Mouse (Mus musculus) limb, embryonic 10.5 days (tissue): ENCODE measurements at regions not wholly inside any gene's neighbourhood (a gene's known extent, or its start where the extent isn't known, plus 50 kb on each side); places are given as distances from the start of the nearest gene placed in this dataset.

ENCODE experiments used
- DNase-seq: peaks from one replicate; pipeline ENCODE4 v3.0.0-alpha.2; 2017; ENCODE audit warnings: low spot score
- H3K27ac ChIP-seq: fragments of 300-500 bp; sonication (generic); 2 replicates; pipeline ENCODE4 v1.5.1; 2016; ENCODE audit warnings: mild to moderate bottlenecking
- H3K27me3 ChIP-seq: fragments of 300-500 bp; sonication (generic); 2 replicates; pipeline ENCODE4 v1.6.1; 2016; ENCODE audit warnings: low read depth, mild to moderate bottlenecking; ENCODE audit not compliant: poor library complexity, severe bottlenecking
- H3K36me3 ChIP-seq: fragments of 300-500 bp; sonication (generic); 2 replicates; pipeline ENCODE4 v1.6.1; 2016; ENCODE audit warnings: mild to moderate bottlenecking, moderate library complexity
- H3K4me1 ChIP-seq: fragments of 300-500 bp; sonication (generic); 2 replicates; pipeline ENCODE4 v1.6.1; 2016
- H3K4me3 ChIP-seq: fragments of 300-500 bp; sonication (generic); 2 replicates; pipeline ENCODE4 v1.5.1; 2016; ENCODE audit warnings: mild to moderate bottlenecking, moderate library complexity
- H3K9me3 ChIP-seq: fragments of 300-500 bp; sonication (generic); replicated peaks from 2 replicates; pipeline ENCODE4 v1.6.1; 2016; ENCODE audit warnings: mild to moderate bottlenecking
- WGBS: fragments of 180-500 bp; shearing (Covaris S2); methylation state at CpG from one replicate; pipeline ENCODE4 v1.1.7; 2016; 5-methylcytosine and 5-hydroxymethylcytosine counted together

DNA sequence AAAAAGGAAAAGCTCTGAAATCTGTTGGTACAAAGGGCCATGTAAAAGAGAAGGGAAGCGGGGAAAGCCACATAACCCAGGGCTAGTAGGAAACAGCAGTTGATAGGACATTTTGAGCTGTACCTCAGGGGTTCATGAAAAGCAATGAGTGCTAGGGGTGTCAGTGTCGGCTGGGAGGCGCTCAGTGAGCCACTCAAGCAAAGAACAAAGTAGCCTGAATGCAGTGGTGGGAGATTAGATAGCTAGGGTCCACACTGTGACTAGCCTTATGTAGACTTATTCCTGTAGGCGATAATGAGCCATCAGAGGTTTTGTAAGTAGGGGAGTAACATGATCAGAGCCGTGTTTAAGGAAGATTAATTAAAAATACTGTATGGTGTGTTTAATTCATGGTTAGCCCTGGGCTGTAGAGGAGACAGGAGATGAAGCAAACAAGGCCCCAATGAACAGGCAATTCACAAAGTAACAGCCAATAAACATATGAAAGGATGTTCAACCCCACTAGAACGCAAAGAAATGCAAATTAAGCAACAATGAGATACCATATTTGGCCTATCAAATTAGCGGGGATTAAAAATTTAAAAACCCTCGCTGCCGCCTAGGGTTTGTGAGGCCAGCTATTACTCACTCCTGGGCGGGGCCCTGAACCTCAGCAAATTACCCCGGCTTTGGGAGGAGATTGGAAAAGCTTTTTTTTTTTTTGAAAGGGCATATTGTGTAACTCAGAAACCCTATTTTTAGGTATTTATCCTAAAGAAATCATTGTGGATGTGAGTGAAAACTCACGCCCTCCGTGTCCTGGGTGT is 85.1 kb upstream of the Pja1 start:
- no peak for DNase-seq
- WGBS: 45% methylated on average over 13 of the region's 13 CpGs
- Histone ChIP-seq H3K9me3 (no peaks in the 10 kb centered on the region), H3K27me3 (peaks cover 99% of the 10 kb centered on the region), H3K4me1 (peaks cover 43% of the 10 kb centered on the region), H3K36me3 (no peaks in the 10 kb centered on the region), H3K4me3 (no peak overlapping the region), H3K27ac (no peak overlapping the region)

DNA sequence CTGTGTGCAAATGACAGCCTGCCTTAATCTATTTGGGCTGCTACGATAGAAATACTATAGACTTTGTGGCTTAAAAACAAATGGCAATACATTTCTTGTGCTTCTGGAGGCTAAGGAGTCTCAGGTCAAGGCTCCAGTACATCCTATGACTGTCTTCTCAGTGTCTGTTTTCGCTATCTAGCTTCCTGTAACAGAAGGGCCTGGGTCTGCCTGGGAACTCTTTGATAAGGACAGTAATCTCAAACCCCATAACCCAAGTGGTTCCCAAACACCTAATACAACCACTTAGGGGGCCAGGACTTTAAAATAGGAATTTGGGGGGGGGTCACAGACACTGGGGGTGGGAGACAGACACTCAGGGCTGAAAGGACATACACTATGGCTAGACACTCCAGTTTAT is 81.7 kb upstream of the Pja1 start:
- Histone ChIP-seq H3K36me3 (no peaks in the 10 kb centered on the region), H3K27me3 (peaks cover 99% of the 10 kb centered on the region), H3K4me3 (no peak overlapping the region), H3K27ac (no peak overlapping the region), H3K9me3 (no peaks in the 10 kb centered on the region), H3K4me1 (peaks cover 71% of the 10 kb centered on the region)
- 85% methylated on average over 2 of the region's 2 CpGs for WGBS
- no peak for DNase-seq

DNA sequence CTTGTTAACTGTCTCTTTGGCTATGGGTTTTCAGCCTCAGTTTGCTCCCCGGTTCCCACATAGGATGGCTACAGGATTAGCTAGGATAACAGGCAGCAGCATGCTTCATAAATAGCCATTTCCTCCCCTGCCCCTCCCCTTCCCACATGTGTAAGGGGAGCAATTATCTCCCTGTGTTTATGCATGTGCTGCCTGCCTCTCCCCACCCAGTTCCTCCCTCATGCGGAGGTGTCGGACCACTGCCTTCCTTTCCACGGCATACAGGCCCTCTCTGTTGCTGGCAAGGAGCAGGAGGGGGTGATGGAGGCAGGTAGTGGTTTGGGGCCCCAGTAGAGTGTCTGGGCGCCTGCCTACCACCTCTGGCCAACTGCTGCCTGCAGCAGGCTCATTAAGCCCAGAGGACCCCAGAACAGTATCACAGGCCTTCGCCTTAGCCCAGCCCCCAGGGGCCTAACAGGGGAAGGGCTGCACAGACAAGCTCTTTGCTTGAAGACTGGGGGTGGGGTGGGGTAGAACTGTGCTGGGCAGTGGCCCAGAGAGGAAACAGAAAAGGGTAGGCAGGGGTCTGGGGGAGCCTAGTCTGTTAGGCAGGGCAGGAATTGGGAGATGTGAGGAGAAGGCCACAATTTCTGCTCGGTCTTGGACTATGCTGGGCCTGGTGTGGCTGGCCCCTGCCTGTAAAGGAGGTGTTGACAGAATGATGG is 79.1 kb upstream of the Pja1 start:
- H3K27me3 ChIP-seq: peaks cover 100% of the 10 kb centered on the region

DNA sequence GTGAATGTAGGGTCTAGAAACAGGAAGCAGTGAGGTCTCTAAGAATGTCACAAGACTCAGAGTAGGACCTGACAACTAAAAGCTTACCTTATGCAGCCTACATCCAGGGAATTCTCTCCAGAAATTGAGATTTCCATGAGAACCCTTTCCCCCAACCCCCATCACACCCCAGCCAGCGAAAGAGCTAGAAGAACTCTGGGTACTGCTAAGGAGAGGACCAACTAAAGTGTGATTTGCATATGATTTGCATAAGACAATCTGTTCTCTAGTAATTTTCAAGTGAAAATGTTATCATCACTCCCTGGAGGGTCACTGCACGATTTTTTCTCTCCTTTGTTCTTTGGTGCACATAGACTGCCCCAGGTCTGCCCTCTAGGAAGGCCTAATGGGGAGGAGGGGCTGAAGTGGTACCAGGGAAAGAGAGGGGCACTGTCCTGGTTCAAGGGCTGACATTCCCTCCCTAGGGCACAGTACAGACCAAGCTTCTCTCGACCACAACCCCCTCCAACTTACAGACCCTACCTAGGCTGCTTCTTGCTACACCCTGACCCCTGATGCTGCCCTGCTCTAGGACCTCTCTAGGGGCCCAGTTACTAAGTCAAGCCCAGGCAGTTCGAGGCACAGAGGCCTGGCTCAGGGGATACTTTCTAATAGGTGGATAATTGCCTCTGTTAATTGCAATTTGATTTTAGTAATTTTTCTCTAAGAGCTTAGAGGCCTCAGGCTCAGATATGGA is 77.4 kb upstream of the Pja1 start:
- no peak for DNase-seq
- H3K4me3 ChIP-seq: no peak overlapping the region
- H3K27ac ChIP-seq: peak overlapping the region; percentile 85
- no peaks in the 10 kb centered on the region for H3K36me3 ChIP-seq
- WGBS: 68% methylated on average over 4 of the region's 4 CpGs
- H3K27me3 ChIP-seq: peaks cover 100% of the 10 kb centered on the region
- no peaks in the 10 kb centered on the region for H3K9me3 ChIP-seq
- H3K4me1 ChIP-seq: peaks cover 47% of the 10 kb centered on the region

More for the DNA sequence above, 79.1 kb upstream of the Pja1 start:
- no peaks in the 10 kb centered on the region for H3K9me3 ChIP-seq
- DNase-seq: peak; percentile 78
- no peak overlapping the region for H3K4me3 ChIP-seq
- peak overlapping the region; percentile 85 for H3K27ac ChIP-seq
- H3K36me3 ChIP-seq: no peaks in the 10 kb centered on the region
- 24% methylated on average over 7 of the region's 7 CpGs for WGBS
- peaks cover 53% of the 10 kb centered on the region for H3K4me1 ChIP-seq

DNA sequence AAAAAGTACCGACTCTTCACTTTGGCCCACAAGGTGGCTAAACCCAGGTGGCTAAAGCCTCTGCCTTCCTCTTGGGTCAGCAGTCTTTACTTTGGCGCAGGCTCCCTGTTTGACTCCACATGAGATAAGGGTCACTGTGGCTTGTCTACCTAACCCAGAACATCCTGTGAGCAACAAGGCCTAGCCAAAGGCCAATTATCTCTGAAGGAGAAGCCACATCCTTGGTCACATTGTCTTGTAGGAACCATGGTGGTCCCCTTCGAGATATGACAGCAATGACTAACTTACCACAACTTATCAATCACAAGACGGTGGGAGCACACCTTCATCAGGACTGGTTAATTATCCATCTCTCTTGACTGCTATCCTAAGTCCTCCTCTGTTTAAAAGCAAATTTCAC is 73.3 kb upstream of the Pja1 start:
- H3K4me3 ChIP-seq: no peak overlapping the region
- H3K27ac ChIP-seq: no peak overlapping the region
- peaks cover 100% of the 10 kb centered on the region for H3K27me3 ChIP-seq
- H3K9me3 ChIP-seq: no peaks in the 10 kb centered on the region
- DNase-seq: no peak
- H3K4me1 ChIP-seq: peaks cover 21% of the 10 kb centered on the region
- WGBS: 90% methylated on average over 4 of the region's 4 CpGs
- H3K36me3 ChIP-seq: no peaks in the 10 kb centered on the region

DNA sequence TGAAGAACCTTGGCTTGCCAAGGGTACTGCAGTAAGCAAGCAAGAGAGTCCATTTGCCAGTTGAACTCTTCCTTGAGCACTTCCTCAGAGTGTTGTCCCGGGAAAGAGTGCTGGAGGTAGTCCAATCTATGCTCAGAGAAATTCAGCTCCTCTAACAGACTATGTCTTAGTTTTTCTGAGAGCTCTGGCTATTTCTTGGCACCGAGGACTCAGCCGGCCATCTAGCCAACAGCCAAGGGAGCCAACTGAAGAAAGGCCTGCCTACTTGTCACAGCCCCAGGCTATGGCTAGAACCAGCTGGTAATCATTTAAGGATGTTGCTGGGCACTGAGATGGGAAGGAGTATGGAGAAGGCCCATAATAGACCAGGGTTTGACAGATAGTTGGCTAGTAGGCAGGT is 70.8 kb upstream of the Pja1 start:
- no peaks in the 10 kb centered on the region for H3K36me3 ChIP-seq
- peaks cover 98% of the 10 kb centered on the region for H3K27me3 ChIP-seq
- peaks cover 8% of the 10 kb centered on the region; the same call in 1 of the 2 replicates for H3K4me1 ChIP-seq
- H3K27ac ChIP-seq: no peak overlapping the region
- no peaks in the 10 kb centered on the region for H3K9me3 ChIP-seq
- WGBS: 87% methylated on average over 3 of the region's 3 CpGs
- no peak overlapping the region for H3K4me3 ChIP-seq
- no peak for DNase-seq

DNA sequence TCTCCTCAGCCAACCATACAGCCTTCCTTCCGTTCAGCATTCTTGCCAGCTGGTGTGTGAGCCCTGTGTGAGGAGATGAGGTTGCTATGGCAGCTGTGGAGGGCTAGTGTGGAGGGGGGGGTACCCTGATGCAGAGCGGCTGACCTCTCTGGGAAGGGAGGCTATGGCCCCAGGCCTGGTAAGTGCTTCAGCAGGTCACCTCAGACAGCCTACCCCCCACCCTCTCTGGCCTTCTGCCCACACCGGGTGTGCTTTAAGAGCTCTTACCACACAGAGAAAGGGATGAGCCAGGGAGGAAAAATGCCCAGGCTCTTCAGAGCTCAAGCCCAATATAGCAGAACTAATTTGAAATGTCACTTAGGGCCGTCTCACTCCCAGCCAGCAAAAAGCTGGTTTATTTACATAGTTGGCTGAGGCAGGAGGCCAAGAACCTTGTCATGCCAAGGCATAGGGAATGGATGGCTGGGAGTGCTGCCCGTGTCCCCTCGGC is 69.1 kb upstream of the Pja1 start:
- peak overlapping the region; percentile 30; the same call in 1 of the 2 replicates for H3K27ac ChIP-seq
- H3K27me3 ChIP-seq: peaks cover 98% of the 10 kb centered on the region
- no peaks in the 10 kb centered on the region for H3K9me3 ChIP-seq
- WGBS: 76% methylated on average over 6 of the region's 6 CpGs
- no peaks in the 10 kb centered on the region for H3K36me3 ChIP-seq
- no peak for DNase-seq
- H3K4me3 ChIP-seq: no peak overlapping the region
- H3K4me1 ChIP-seq: peaks cover 8% of the 10 kb centered on the region; the same call in 1 of the 2 replicates

DNA sequence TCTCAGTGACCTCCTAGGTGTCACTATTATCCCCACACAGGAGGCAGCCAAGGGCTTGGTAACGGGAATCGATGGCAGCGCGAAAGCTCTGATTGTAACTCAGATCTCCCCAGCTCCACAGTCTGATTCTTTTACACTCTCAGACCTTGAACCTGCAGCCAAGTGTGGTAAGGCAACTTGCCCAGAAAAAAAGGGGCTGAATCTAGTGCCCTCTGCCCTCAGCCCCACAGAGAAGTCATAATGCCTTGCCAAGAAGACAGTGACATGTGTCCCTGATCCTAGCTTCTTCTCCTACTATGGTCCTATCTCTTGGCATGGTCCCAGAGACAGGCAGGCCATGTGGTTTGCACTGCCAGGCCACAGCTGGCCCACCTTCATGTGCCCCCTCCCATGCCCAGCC is 68.6 kb upstream of the Pja1 start:
- Histone ChIP-seq H3K9me3 (no peaks in the 10 kb centered on the region), H3K27me3 (peaks cover 98% of the 10 kb centered on the region), H3K4me3 (no peak overlapping the region), H3K27ac (peak overlapping the region; percentile 30; the same call in 1 of the 2 replicates), H3K36me3 (no peaks in the 10 kb centered on the region), H3K4me1 (peaks cover 8% of the 10 kb centered on the region; the same call in 1 of the 2 replicates)
- no peak for DNase-seq
- 96% methylated on average over 4 of the region's 4 CpGs for WGBS

DNA sequence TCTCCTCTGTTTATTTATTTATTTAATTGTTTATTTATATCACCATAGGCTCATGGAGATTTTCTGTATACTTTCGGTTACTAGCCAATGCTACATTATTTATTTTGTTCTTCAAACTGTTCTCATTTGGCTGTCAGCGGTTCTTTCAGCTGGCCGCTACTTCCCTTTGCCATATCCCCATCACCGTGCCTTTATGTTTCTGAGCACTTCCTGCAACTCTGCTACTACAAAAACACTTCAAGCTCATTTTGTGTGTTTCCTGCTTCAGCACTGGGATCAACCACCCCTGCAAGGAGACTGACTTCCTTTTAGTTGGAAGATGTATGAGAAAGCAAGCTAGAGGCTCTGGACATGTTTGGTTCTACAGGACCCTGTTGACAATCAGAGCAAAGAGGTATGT is 66.7 kb upstream of the Pja1 start:
- no peak overlapping the region for H3K27ac ChIP-seq
- H3K9me3 ChIP-seq: no peaks in the 10 kb centered on the region
- H3K4me1 ChIP-seq: peaks cover 8% of the 10 kb centered on the region; the same call in 1 of the 2 replicates
- H3K4me3 ChIP-seq: no peak overlapping the region
- no peak for DNase-seq
- 86% methylated on average over 4 of the region's 4 CpGs for WGBS
- peaks cover 98% of the 10 kb centered on the region for H3K27me3 ChIP-seq
- no peaks in the 10 kb centered on the region for H3K36me3 ChIP-seq

DNA sequence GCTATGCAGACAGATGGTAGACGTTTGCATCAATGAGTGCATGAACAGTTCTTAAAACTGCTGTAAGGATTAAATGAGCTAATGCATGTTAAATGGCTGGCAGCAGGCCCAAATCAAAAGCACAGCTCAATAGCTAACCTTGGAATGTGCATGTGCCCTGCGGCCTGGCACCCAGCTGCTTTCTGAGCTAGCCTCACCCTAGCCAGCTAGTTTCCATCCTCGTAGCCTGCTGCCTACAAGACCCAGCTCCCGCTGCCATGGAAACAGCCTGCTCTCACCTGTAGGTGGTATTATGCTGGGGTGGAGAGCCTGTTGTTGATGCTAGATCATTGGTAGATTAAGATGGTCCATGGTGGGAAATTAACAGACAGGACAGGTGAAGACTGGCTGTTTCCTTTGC is 63.8 kb upstream of the Pja1 start:
- 83% methylated on average over 4 of the region's 4 CpGs for WGBS
- Histone ChIP-seq H3K27me3 (peaks cover 98% of the 10 kb centered on the region), H3K4me3 (no peak overlapping the region), H3K4me1 (peaks cover 4% of the 10 kb centered on the region; the same call in 1 of the 2 replicates), H3K27ac (no peak overlapping the region), H3K9me3 (no peaks in the 10 kb centered on the region), H3K36me3 (no peaks in the 10 kb centered on the region)
- DNase-seq: no peak

DNA sequence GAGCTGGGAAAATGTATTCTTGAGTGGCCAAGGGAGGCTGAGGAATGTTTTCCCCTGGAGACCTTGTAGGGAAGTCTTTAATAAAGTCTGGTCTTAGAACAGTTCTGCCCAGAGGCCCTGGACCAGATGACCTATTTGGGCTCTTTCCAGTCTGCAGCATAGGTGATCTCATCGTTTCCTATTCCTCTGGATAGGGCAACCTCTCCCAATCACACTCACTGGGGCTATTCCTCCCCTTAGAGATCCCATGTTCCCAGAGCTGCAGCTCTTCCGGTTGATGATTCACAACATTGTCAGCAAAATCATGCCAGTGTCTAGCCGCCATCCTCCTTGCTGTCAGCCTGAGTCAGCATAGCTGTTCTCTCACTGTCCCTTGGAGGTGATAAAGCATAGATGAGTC is 60.1 kb upstream of the Pja1 start:
- H3K27ac ChIP-seq: no peak overlapping the region
- no peaks in the 10 kb centered on the region for H3K9me3 ChIP-seq
- no peaks in the 10 kb centered on the region for H3K4me1 ChIP-seq
- H3K27me3 ChIP-seq: peaks cover 100% of the 10 kb centered on the region
- 85% methylated on average over 3 of the region's 3 CpGs for whole genome bisulfite sequencing
- H3K4me3 ChIP-seq: no peak overlapping the region
- no peaks in the 10 kb centered on the region for H3K36me3 ChIP-seq
- no peak for DNase-seq

DNA sequence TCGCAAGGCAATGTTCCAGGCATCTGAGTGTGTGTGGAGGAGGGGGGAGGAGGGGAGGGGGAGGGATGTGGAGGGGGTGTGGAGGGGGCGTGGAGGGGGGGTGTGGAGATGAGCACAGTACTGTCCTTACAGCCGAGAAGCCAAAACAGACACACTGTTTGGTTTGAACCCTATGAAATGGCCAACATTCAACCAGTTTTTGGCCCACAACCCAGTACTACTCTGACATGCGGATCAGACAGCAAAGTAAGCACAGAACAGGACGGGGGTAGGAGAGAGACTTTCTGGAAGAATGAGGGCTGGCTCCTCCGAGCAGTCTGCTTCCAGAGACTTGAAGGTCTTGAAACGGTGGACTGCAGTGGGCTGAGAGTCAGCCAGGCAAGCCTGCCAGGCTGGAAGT is 59.4 kb upstream of the Pja1 start:
- Histone ChIP-seq H3K27me3 (peaks cover 100% of the 10 kb centered on the region), H3K36me3 (no peaks in the 10 kb centered on the region), H3K27ac (no peak overlapping the region), H3K4me3 (no peak overlapping the region), H3K9me3 (no peaks in the 10 kb centered on the region), H3K4me1 (no peaks in the 10 kb centered on the region)
- DNase-seq: no peak
- WGBS: 73% methylated on average over 6 of the region's 7 CpGs

DNA sequence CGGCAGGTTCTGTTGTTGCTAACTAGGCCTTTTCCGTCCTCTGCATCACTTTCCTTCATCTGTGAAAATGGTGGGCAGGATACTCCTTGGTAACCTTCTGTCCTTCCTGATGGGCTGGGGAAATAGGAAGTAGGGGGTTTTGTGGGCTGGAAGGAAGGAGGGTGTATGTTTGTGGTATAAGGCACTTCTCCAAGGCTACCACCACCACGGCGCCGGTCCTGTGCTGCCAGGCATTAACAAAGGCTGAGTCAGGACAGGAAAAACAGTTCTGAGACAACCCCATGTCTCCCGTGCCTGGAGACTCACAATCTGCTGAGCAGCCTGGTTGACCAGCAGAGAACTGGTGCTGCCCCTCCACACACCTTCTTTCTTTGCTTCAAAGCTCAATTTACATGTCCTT is 52.2 kb upstream of the Pja1 start:
- Histone ChIP-seq H3K4me1 (peaks cover 20% of the 10 kb centered on the region), H3K36me3 (no peaks in the 10 kb centered on the region), H3K4me3 (no peak overlapping the region), H3K27me3 (peaks cover 98% of the 10 kb centered on the region), H3K27ac (no peak overlapping the region), H3K9me3 (no peaks in the 10 kb centered on the region)
- WGBS: 35% methylated on average over 6 of the region's 6 CpGs
- no peak for DNase-seq
